ENCODE assay signal across 7 mouse cellular contexts in genomic region chr19:34526321-34526923, GRCm38 (mm10). TPM values are rescaled to one million over a fixed set of nuclear protein-coding genes. Genes with fewer than 3 reads are reported as not detected.
DNase-seq lines count a peak whose midpoint lies in the region; ATAC-seq lines count a peak whose summit lies in the region.

No protein-coding gene starts in this region.

- H3K36me3 ChIP-seq in intestine, embryonic 14.5 days (ENCODE audit: control insufficient read depth, insufficient read depth, low read length), result peaks cover 5% of the 10 kb centered on the region
- H3K36me3 ChIP-seq in macrophage (ENCODE audit: inconsistent target), result peaks cover 4% of the 10 kb centered on the region; the same call in 1 of the 2 replicates

- peaks cover 13% of the 10 kb centered on the region for H3K4me1 ChIP-seq in intestine, embryonic 14.5 days (replicated peaks; ENCODE audit: control insufficient read depth, insufficient read depth, low read length)

- peak overlapping the region; percentile 67 for H3K9ac ChIP-seq in intestine, embryonic 14.5 days (ENCODE audit: low read length)

- peak overlapping the region; percentile 85 for H3K4me2 ChIP-seq in intestine, embryonic 14.5 days (ENCODE audit: low read length)

- H3K27ac ChIP-seq in intestine, embryonic 14.5 days (ENCODE audit: low read depth), result peak overlapping the region; percentile 40; the same call in 1 of the 2 replicates
- peak overlapping the region; percentile 100 for H3K27ac ChIP-seq in macrophage

- ATAC-seq in CD4-positive, CD25-positive, alpha-beta regulatory T cell, adult 4 months, result peak; percentile 48
- ATAC-seq in erythroblast, adult 5-6 weeks (replicated peaks; ENCODE audit: low FRiP score, poor library complexity, severe bottlenecking), result peak; percentile 52
- ATAC-seq in intestine, embryonic 14.5 days (replicated peaks; ENCODE audit: low FRiP score, low TSS enrichment, low read depth), result 0 out of 2 replicates have a peak, but pooled peaks have one; percentile 25

- H3K9me3 ChIP-seq in intestine, embryonic 14.5 days (ENCODE audit: control insufficient read depth, low read length), result no peaks in the 10 kb centered on the region

- 12% methylated on average over 11 of the region's 11 CpGs for WGBS in intestine, embryonic 14.5 days
- WGBS in macrophage (ENCODE audit: missing documents), result 2% methylated on average over 11 of the region's 11 CpGs

- DNase-seq in 416B (ENCODE audit: low read depth), result peak; percentile 61
- DNase-seq in intestine, embryonic 14.5 days (ENCODE audit: low spot score), result no peak
- peak; percentile 55 for DNase-seq in thymus, postnatal 0 days (ENCODE audit: low spot score)
- no peak for DNase-seq in retina, embryonic 14.5 days (ENCODE audit: low spot score)

- no peaks in the 10 kb centered on the region for H3K27me3 ChIP-seq in intestine, embryonic 14.5 days (replicated peaks; ENCODE audit: control insufficient read depth, insufficient read depth, low read length)

- peaks cover 57% of the 10 kb centered on the region for H3K79me2 ChIP-seq in macrophage (ENCODE audit: inconsistent target)

- H3K4me3 ChIP-seq in intestine, embryonic 14.5 days (ENCODE audit: low read depth, low read length), result peak overlapping the region; percentile 80
- peak overlapping the region; percentile 94 for H3K4me3 ChIP-seq in macrophage (ENCODE audit: inconsistent target)

RNA-seq across cellular contexts. Expression of gene Lipa, which starts 0.9 kb away (rescaled TPM):
- 100 to 1,000 TPM; 100 to 102 TPM for polyA plus RNA-seq in CD4-positive, CD25-positive, alpha-beta regulatory T cell, adult 4 months (2017; shearing (Covaris generic))
- 50.1 and 57.7 TPM in 2 replicates for total RNA-seq in erythroblast, adult 5-6 weeks (2015; ENCODE audit: low replicate concordance)
- 25.0 and 29.7 TPM in 2 replicates for total RNA-seq in erythroblast, adult 5-6 weeks (2017; ENCODE audit: low replicate concordance)
- polyA plus RNA-seq in intestine, embryonic 14.5 days (2014; fragmentation: Nextera tagmentation; extraction: Ambion mirVana), result 28.2 and 31.3 TPM in 2 replicates
- 100 to 1,000 TPM in 15 of 26 experiments, 10 to 100 TPM in 11; 33.8 to 485 (median 111) TPM for total RNA-seq in macrophage (2018; cell fraction: chromatin; rRNA removed)
- 1,000 to 10,000 TPM in 4 of 26 experiments, 100 to 1,000 TPM in 22; 457 to 1,368 (median 726) TPM for total RNA-seq in macrophage (2018; cell fraction: cytosol; rRNA removed)
- total RNA-seq in macrophage (2018; cell fraction: nucleus; rRNA removed), result 1,000 to 10,000 TPM in 3 of 26 experiments, 100 to 1,000 TPM in 23; 198 to 1,229 (median 648) TPM
- polyA plus RNA-seq in macrophage (2018), result 951 to 1,428 TPM (median 1,047 TPM) in 3 replicates
- polyA plus RNA-seq in thymus, postnatal 0 days (2015; fragmentation: Nextera tagmentation; extraction: Ambion mirVana), result 146 and 150 TPM in 2 replicates

RNA-seq across cellular contexts. Expression of gene Ifit2, which starts 24.1 kb away (rescaled TPM):
- polyA plus RNA-seq in CD4-positive, CD25-positive, alpha-beta regulatory T cell, adult 4 months (2017; shearing (Covaris generic)), result 10 to 100 TPM; 28.5 to 31.7 TPM
- 3.3 and 3.8 TPM in 2 replicates for total RNA-seq in erythroblast, adult 5-6 weeks (2015; ENCODE audit: low replicate concordance)
- total RNA-seq in erythroblast, adult 5-6 weeks (2017; ENCODE audit: low replicate concordance), result 6.3 and 6.8 TPM in 2 replicates
- 8.9 and 10.3 TPM in 2 replicates for polyA plus RNA-seq in intestine, embryonic 14.5 days (2014; fragmentation: Nextera tagmentation; extraction: Ambion mirVana)
- 1,000 to 10,000 TPM in 6 of 26 experiments, 100 to 1,000 TPM in 12, 10 to 100 TPM in 8; 30.4 to 2,097 (median 579) TPM for total RNA-seq in macrophage (2018; cell fraction: chromatin; rRNA removed)
- total RNA-seq in macrophage (2018; cell fraction: cytosol; rRNA removed), result 1,000 to 10,000 TPM in 14 of 26 experiments, 100 to 1,000 TPM in 12; 225 to 3,895 (median 1,756) TPM
- total RNA-seq in macrophage (2018; cell fraction: nucleus; rRNA removed), result 1,000 to 10,000 TPM in 16 of 26 experiments, 100 to 1,000 TPM in 9, 10 to 100 TPM in 1; 77.5 to 3,890 (median 2,245) TPM
- polyA plus RNA-seq in macrophage (2018), result 92.3 to 757 TPM (median 307 TPM) in 3 replicates
- polyA plus RNA-seq in thymus, postnatal 0 days (2015; fragmentation: Nextera tagmentation; extraction: Ambion mirVana), result 17.2 and 17.8 TPM in 2 replicates

RNA-seq across cellular contexts. Expression of gene Ch25h, which starts 51.5 kb away (rescaled TPM):
- polyA plus RNA-seq in CD4-positive, CD25-positive, alpha-beta regulatory T cell, adult 4 months (2017; shearing (Covaris generic)), result not detected
- total RNA-seq in erythroblast, adult 5-6 weeks (2015; ENCODE audit: low replicate concordance), result not detected in 2 replicates
- not detected in 2 replicates for total RNA-seq in erythroblast, adult 5-6 weeks (2017; ENCODE audit: low replicate concordance)
- polyA plus RNA-seq in intestine, embryonic 14.5 days (2014; fragmentation: Nextera tagmentation; extraction: Ambion mirVana), result 3.2 and 3.3 TPM in 2 replicates
- 1 to 10 TPM in 8 of 26 experiments, under 1 TPM in 6, not detected in 12; 0.45 to 4.8 (median 1.3) TPM for total RNA-seq in macrophage (2018; cell fraction: chromatin; rRNA removed)
- 1 to 10 TPM in 11 of 26 experiments, under 1 TPM in 15; 0.13 to 9.9 (median 0.72) TPM for total RNA-seq in macrophage (2018; cell fraction: cytosol; rRNA removed)
- total RNA-seq in macrophage (2018; cell fraction: nucleus; rRNA removed), result 10 to 100 TPM in 8 of 26 experiments, 1 to 10 TPM in 13, under 1 TPM in 4, not detected in 1; 0.64 to 16.9 (median 5.9) TPM
- 1.2 to 3.1 TPM in 2 of 3 replicates, not detected in the other for polyA plus RNA-seq in macrophage (2018)
- polyA plus RNA-seq in thymus, postnatal 0 days (2015; fragmentation: Nextera tagmentation; extraction: Ambion mirVana), result 1.3 and 2.0 TPM in 2 replicates

RNA-seq across cellular contexts. Expression of gene Ifit3, which starts 56.9 kb away (rescaled TPM):
- polyA plus RNA-seq in CD4-positive, CD25-positive, alpha-beta regulatory T cell, adult 4 months (2017; shearing (Covaris generic)), result 10 to 100 TPM; 47.4 to 70.7 TPM
- 1.5 and 5.6 TPM in 2 replicates for total RNA-seq in erythroblast, adult 5-6 weeks (2015; ENCODE audit: low replicate concordance)
- total RNA-seq in erythroblast, adult 5-6 weeks (2017; ENCODE audit: low replicate concordance), result 2.6 and 5.9 TPM in 2 replicates
- polyA plus RNA-seq in intestine, embryonic 14.5 days (2014; fragmentation: Nextera tagmentation; extraction: Ambion mirVana), result 0.60 and 0.90 TPM in 2 replicates
- 1,000 to 10,000 TPM in 5 of 26 experiments, 100 to 1,000 TPM in 14, 10 to 100 TPM in 7; 56.4 to 1,330 (median 558) TPM for total RNA-seq in macrophage (2018; cell fraction: chromatin; rRNA removed)
- total RNA-seq in macrophage (2018; cell fraction: cytosol; rRNA removed), result 1,000 to 10,000 TPM in 13 of 26 experiments, 100 to 1,000 TPM in 13; 197 to 2,399 (median 937) TPM
- total RNA-seq in macrophage (2018; cell fraction: nucleus; rRNA removed), result 1,000 to 10,000 TPM in 13 of 26 experiments, 100 to 1,000 TPM in 12, 10 to 100 TPM in 1; 99.6 to 2,418 (median 1,000) TPM
- 215 to 762 TPM (median 269 TPM) in 3 replicates for polyA plus RNA-seq in macrophage (2018)
- 32.1 and 40.7 TPM in 2 replicates for polyA plus RNA-seq in thymus, postnatal 0 days (2015; fragmentation: Nextera tagmentation; extraction: Ambion mirVana)

Comparison
In these comparisons a context has a peak if more than half of its experiments do, and no peak if none do; other contexts are left out.
1. DNase-seq: peak in 416B (single experiment) and thymus, postnatal 0 days (single experiment); none in intestine, embryonic 14.5 days (single experiment) and retina, embryonic 14.5 days (single experiment).
2. Peak in every context shown above with its lines, with median percentiles within 50 percentile points of each other: ATAC-seq.